Mouse (Mus musculus): ENCODE results near the gene Enpp7. TPM values are rescaled to one million over a fixed set of nuclear protein-coding genes. Genes with fewer than 3 reads are reported as not detected.

Gene Enpp7
- polyA plus RNA-seq, 1 experiment from 2014 or later, result not detected

DNA sequence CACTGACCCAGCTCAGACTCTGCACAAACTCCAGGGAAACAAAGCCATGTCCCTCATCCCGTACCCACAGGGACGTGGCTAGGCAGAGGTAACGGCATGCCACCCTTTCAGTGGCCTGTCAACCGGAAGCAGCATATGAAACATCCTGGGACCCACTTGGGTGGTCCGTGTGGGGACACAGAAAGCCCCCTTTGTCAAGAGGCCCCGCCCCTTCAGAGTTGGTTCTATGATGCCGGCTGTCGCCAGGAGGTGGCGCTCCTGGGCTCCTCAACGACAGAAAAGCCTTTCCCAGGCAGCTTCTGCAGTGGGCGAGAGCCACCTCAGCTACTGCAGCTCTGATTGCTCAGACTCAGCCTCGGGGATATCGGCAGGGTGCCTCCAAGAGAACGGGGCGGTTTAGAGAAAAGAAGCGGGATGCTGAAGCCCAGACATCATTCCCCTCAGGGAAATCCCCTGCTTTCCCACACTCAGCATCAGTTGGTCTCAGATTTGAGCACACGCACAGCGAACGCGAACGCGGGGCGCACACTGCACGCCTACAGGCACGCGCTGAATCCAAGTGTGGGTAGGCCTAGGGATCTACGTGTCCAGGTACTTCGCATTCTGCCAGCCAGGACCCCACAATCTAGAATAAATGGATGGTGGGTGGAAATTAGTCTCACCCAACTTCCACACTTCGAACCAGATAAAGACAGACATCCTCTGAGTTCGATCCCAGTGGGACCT, 10.7 kb downstream of the Enpp7 start:
- Histone ChIP-seq H3K4me3 (peak overlapping the region; percentile 22), H3K4me2 (peak overlapping the region; percentile 53), H3K4me1 (replicated peaks) (peaks cover 46% of the 10 kb centered on the region), H3K9ac (peak overlapping the region; percentile 61), H3K27me3 (peaks cover 4% of the 10 kb centered on the region), H3K27ac (replicated peaks) (peak overlapping the region; percentile 81), H3K9me3 (no peaks in the 10 kb centered on the region), H3K36me3 (no peaks in the 10 kb centered on the region)
- WGBS, result 7% methylated on average over 30 of the region's 30 CpGs
- peak; percentile 85 for ATAC-seq (ENCODE audit: low read depth)

DNA sequence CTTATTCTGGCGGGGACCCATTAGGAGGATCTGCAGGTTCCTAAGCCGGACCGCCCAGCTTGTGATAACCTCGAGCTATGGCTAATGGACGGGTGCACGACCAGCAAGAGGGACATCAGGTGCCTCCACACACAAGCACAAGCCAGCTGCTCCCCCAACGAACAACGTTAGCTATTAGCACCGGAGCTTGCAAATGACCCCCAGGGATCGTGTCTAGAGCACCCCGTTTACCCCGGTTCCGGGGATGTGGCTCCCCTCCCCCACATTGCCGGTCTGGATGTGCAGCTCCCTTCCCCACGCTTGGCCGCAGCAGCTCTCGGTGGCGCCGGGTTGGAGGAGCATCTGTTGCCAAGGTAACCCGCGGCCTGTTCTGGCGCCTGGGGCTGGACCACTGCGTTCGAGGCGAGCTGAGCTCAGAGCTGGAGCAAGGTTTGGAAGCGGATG, 11.4 kb downstream of the Enpp7 start:
- ATAC-seq (ENCODE audit: low read depth), result peak; percentile 58
- no peaks in the 10 kb centered on the region for H3K9me3 ChIP-seq
- peak overlapping the region; percentile 61 for H3K9ac ChIP-seq
- H3K4me1 ChIP-seq (replicated peaks), result peaks cover 44% of the 10 kb centered on the region
- peaks cover 4% of the 10 kb centered on the region for H3K27me3 ChIP-seq
- peak overlapping the region; percentile 22 for H3K4me3 ChIP-seq
- peak overlapping the region; percentile 81 for H3K27ac ChIP-seq (replicated peaks)
- no peaks in the 10 kb centered on the region for H3K36me3 ChIP-seq
- peak overlapping the region; percentile 53 for H3K4me2 ChIP-seq
- WGBS, result 2% methylated on average over 26 of the region's 26 CpGs

DNA sequence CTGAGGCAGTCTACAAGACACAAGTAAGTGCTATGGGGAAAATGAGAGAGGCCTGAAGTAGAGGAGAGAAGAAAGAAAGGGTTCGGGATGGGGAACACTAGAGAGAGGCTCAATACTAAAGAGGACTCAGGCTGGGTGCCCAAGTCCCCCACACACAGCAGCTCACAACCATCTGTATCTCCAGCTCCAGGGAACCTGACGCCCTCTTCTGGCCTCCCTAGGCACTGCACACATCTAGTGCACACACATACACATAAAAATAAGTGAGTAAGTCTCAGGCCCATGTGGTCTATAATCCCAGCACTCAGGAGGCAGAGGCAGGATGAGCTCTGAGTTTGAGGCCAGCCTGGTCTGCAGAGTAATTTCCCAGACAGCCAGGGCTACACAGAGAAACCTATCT, 12.9 kb downstream of the Enpp7 start:
- no peak overlapping the region for H3K27ac ChIP-seq (replicated peaks)
- no peak overlapping the region for H3K4me3 ChIP-seq
- no peaks in the 10 kb centered on the region for H3K9me3 ChIP-seq
- 77% methylated on average over 2 of the region's 2 CpGs for WGBS
- peaks cover 29% of the 10 kb centered on the region for H3K4me1 ChIP-seq (replicated peaks)
- H3K4me2 ChIP-seq, result no peak overlapping the region
- no peak for ATAC-seq (ENCODE audit: low read depth)
- no peaks in the 10 kb centered on the region for H3K36me3 ChIP-seq
- H3K9ac ChIP-seq, result no peak overlapping the region
- H3K27me3 ChIP-seq, result peaks cover 4% of the 10 kb centered on the region

DNA sequence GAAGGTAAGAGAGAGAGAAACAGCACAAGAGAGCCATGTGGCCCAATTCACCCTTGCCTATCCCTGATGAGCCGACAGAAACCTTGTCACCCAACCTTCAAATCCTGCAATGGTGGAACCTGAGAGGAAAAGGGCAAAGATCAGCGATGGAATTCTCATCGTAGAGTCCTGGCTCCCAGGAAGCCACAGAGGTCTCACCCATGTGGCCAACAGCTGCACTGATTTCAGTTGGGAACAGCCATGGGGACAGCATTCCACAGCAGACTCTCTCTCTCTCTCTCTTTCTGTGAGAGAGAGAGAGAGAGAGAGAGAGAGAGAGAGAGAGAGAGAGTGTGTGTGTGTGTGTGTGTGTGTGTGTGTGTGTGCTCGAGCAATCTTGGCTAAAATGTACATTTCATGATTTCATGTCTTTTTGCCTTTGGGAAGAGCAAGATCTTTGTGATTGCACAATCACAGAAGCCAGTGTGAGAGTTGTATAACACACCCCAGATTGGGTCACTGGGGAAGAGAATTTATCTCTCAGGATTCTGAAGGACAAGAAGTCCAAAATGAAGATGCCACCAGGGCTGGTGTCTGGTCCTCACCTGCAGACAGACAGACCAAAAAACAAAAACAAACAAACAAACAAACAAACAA, 13.6 kb downstream of the Enpp7 start:
- ATAC-seq (ENCODE audit: low read depth), result no peak
- no peaks in the 10 kb centered on the region; the same call in 1 of the 2 replicates for H3K27me3 ChIP-seq
- H3K4me3 ChIP-seq, result no peak overlapping the region
- H3K4me2 ChIP-seq, result no peak overlapping the region
- H3K27ac ChIP-seq (replicated peaks), result no peak overlapping the region
- no peak overlapping the region for H3K9ac ChIP-seq
- whole genome bisulfite sequencing, result 74% methylated on average over 4 of the region's 4 CpGs
- H3K9me3 ChIP-seq, result no peaks in the 10 kb centered on the region
- H3K4me1 ChIP-seq (replicated peaks), result peaks cover 25% of the 10 kb centered on the region
- H3K36me3 ChIP-seq, result no peaks in the 10 kb centered on the region

DNA sequence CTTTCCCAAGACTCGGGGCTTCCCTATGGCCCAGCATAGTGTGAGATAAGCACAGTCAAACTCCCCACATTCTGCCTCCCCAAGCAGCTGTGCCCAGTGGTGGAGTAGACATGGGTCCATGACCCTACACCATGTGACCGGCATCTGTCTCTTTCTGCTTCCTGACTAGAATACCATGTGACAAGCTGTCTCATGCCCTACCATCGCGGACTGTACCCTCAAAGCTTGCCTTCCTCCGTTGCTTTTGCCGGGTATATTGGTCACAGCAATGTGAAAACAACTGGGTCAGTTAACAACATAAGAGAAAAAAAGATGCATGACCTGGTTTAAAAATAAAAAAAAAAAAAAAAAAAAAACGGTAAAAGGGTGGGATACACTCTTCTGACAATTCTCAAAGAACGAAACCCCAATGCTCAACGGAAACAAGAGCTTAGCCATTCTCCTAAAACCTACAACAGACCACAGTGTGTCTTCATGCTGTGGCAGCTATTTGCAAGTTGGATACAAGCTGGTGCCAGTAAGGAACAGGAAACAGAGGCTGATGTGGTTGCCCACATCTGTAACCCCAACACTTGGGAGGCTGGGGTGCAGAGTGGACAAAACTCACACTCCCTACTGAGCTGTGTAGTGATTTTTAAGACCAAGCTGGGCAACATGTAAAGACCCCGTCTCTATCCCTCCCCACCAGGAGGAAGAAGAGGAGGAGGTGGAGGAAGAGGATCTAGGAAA, 17.7 kb downstream of the Enpp7 start:
- no peak for ATAC-seq (ENCODE audit: low read depth)
- no peak overlapping the region for H3K4me3 ChIP-seq
- no peak overlapping the region for H3K9ac ChIP-seq
- 87% methylated on average over 10 of the region's 10 CpGs for WGBS
- H3K9me3 ChIP-seq, result no peaks in the 10 kb centered on the region
- peaks cover 6% of the 10 kb centered on the region; the same call in 1 of the 2 replicates for H3K4me1 ChIP-seq (replicated peaks)
- H3K4me2 ChIP-seq, result no peak overlapping the region
- H3K27me3 ChIP-seq, result no peaks in the 10 kb centered on the region
- no peak overlapping the region for H3K27ac ChIP-seq (replicated peaks)
- no peaks in the 10 kb centered on the region for H3K36me3 ChIP-seq

DNA sequence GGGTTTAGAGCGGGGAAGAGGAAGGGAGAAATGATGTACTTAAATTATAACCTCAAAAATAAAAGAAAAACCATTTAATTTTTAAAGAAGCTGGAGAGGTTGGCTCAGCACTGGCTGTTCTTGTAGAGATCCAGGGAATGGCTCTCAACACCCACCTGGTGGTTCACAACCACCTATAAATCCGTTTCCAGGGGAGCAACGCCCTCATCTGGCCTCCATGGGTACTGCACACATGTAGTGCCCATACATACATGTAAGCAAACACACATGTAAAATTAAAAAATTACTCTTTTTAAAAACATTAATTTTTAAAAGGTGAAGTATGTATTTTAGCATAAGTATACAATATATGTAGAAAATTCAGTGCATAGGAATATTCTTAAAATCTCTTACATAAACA, 18.5 kb downstream of the Enpp7 start:
- H3K4me3 ChIP-seq, result no peak overlapping the region
- H3K27ac ChIP-seq (replicated peaks), result no peak overlapping the region
- no peak overlapping the region for H3K9ac ChIP-seq
- no peaks in the 10 kb centered on the region for H3K27me3 ChIP-seq
- H3K4me1 ChIP-seq (replicated peaks), result peaks cover 6% of the 10 kb centered on the region; the same call in 1 of the 2 replicates
- H3K36me3 ChIP-seq, result no peaks in the 10 kb centered on the region
- H3K4me2 ChIP-seq, result no peak overlapping the region
- no peak for ATAC-seq (ENCODE audit: low read depth)
- 75% methylated on average over 3 of the region's 3 CpGs for WGBS
- no peaks in the 10 kb centered on the region for H3K9me3 ChIP-seq

DNA sequence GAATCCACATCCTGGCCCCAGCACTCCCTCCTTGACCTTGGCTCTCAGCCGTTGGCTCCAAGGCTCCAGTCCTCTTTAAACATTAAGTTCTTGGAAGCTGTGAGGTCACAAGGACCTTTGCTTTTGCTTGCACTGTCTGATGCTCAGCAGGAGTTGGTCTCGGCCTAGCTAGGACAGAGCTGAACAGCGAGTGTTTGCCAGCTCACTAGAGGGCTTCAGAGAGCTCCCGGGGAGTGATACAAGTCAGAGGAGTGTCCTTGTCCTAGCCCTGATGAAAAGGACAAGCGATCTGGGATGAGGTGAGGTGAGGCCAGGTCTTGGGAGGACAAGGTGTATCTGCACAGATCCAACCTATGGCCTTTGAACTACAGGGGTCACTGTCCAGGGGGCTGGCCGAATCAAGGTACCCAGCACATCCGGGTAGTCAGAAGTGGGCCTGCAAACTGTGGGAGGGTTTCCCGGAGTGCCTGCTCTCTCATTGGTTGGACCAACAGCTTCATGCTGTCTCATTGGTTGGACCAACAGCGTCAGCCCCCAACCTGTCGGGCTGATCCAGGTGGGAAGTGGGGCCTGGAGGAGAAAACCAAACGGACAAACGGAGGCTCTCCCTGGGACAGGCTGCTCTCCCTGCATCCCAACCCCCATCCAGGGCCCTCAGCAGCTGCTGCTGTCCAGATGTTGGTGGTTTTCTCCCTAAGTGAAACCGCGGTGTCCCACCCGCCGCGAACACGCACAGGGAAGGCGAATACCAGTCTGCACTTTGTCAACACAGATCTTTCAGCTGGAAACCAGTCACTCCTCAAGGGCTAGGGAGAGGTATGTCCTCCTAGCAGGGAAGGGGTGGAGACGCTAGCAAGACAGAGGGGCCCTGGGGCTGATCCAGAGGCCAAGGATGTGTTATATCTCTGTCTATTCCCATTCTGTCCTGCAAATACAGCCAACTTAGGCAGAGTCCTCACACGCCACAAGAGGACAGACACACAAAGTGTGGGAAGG, 19.8 kb downstream of the Enpp7 start:
- H3K4me3 ChIP-seq, result peak overlapping the region; percentile 29
- H3K27ac ChIP-seq (replicated peaks), result no peak overlapping the region
- H3K27me3 ChIP-seq, result no peaks in the 10 kb centered on the region
- peak overlapping the region; percentile 47 for H3K4me2 ChIP-seq
- peaks cover 6% of the 10 kb centered on the region; the same call in 1 of the 2 replicates for H3K4me1 ChIP-seq (replicated peaks)
- H3K9me3 ChIP-seq, result no peaks in the 10 kb centered on the region
- ATAC-seq (ENCODE audit: low read depth), result no peak
- no peaks in the 10 kb centered on the region for H3K36me3 ChIP-seq
- WGBS, result 28% methylated on average over 21 of the region's 21 CpGs
- H3K9ac ChIP-seq, result no peak overlapping the region

DNA sequence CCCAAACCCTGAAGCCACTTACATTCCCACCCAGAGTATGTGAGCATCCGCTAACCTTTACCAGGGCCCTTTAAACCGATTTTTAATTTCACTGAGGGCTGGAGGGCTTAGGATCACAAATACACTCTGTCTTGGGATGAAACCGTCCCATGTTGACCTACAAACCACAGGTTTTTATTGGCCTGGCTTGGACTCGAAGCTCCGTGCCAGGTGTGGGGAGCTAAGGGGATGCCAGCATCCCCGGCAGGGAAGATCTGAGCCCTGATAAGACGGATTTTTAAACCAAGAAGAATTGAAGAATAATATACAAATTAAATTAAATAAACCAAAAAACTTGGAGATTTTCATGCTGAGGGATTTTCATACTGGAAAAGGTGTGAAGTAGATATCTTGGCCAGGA, 26.5 kb downstream of the Enpp7 start:
- Histone ChIP-seq H3K27me3 (no peaks in the 10 kb centered on the region), H3K4me2 (no peak overlapping the region), H3K4me1 (replicated peaks) (no peaks in the 10 kb centered on the region), H3K27ac (replicated peaks) (no peak overlapping the region), H3K9ac (no peak overlapping the region), H3K36me3 (no peaks in the 10 kb centered on the region), H3K9me3 (no peaks in the 10 kb centered on the region), H3K4me3 (no peak overlapping the region)
- no peak for ATAC-seq (ENCODE audit: low read depth)
- WGBS, result 84% methylated on average over 7 of the region's 7 CpGs

DNA sequence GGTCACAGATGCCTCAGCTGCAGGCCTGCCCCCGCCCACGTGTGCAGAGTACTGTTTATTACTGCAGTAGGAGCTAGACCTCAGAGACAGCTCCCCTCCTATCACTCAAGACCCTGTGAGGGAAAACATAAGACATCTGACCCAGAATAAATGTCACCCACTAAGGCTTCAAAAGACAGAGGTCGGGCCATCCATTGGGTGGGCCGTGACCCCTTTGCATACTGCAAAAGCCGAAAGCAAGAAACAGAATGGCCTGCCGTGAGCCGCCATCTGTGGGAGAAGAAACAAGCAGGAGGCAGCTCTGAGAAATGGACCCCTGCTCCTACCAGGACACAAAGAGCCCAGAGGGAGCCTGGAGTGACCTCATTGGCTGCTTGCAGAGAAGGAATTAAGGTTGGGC, 29.5 kb downstream of the Enpp7 start:
- no peak overlapping the region for H3K4me2 ChIP-seq
- H3K9ac ChIP-seq, result no peak overlapping the region
- H3K4me3 ChIP-seq, result no peak overlapping the region
- H3K27ac ChIP-seq (replicated peaks), result no peak overlapping the region
- H3K36me3 ChIP-seq, result no peaks in the 10 kb centered on the region
- no peaks in the 10 kb centered on the region for H3K9me3 ChIP-seq
- H3K4me1 ChIP-seq (replicated peaks), result peaks cover 6% of the 10 kb centered on the region; the same call in 1 of the 2 replicates
- peaks cover 16% of the 10 kb centered on the region for H3K27me3 ChIP-seq
- 23% methylated on average over 7 of the region's 7 CpGs for WGBS
- no peak for ATAC-seq (ENCODE audit: low read depth)

DNA sequence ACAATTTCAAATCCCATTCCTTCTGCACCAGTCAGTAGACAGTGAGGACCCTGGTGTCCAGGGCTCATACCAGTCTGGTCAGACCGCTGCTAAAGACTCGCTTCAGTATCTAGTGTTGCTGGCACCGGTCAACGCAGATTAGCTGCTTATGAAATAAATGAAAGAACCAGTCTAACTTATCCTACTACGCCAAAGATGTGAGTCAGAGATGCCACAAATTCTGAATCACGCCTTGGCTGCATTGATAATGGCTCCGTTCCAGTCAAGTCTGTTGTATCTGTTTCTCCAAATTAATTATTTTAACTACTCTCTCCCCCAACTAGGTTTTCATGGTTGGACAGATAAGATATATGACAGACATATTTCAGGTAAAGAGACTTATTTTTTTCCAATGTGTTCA, 33.2 kb downstream of the Enpp7 start:
- Histone ChIP-seq H3K4me2 (no peak overlapping the region), H3K9me3 (no peaks in the 10 kb centered on the region), H3K4me3 (no peak overlapping the region), H3K36me3 (peaks cover 3% of the 10 kb centered on the region; the same call in 1 of the 2 replicates), H3K4me1 (replicated peaks) (peaks cover 35% of the 10 kb centered on the region), H3K27me3 (peaks cover 16% of the 10 kb centered on the region), H3K27ac (replicated peaks) (no peak overlapping the region), H3K9ac (no peak overlapping the region)
- no peak for ATAC-seq (ENCODE audit: low read depth)
- WGBS, result 89% methylated on average over 7 of the region's 7 CpGs

DNA sequence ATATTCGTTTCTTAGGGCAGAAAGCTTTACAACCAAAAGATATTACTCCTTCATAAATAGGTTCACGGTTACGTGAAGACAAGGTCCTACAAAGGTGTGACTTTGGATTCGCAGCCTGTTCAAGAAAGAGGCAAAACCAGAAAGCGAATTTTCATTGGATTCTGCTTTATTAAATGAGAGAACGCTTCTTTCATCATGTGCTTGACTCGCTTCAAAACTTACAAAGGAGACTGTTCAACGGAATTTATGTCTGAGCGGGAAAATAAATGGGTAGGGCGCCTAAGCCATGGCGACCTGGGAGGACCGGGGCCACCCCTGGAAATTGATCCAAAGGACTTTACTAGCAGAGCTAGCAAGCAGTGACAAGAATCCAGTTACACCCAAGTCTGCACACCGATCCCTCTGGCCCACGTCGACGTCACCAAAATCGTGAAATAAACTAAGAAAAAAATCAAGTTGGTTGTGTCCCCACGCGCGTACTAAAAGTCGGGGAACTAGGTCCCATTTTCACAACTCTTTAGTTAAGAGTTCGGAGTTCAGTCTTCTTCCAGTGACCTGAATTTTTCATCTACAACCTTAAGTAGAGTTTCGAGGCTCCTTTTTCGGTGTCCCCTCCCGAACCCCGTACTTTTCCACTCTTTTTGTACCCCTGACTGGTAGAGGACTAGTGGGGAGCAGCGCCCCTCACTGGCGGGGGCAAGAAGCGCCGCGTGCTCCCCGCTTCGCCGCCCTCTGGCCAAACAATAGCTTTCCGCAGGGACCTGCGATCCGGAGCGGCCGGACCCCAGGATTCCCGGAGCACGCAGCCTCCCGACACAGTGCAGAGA, 34.3 kb downstream of the Enpp7 start:
- 5% methylated on average over 42 of the region's 42 CpGs for WGBS
- no peak for ATAC-seq (ENCODE audit: low read depth)
- Histone ChIP-seq H3K9ac (peak overlapping the region; percentile 95), H3K27ac (replicated peaks) (peak overlapping the region; percentile 93), H3K4me1 (replicated peaks) (peaks cover 45% of the 10 kb centered on the region), H3K27me3 (peaks cover 16% of the 10 kb centered on the region), H3K9me3 (no peaks in the 10 kb centered on the region), H3K36me3 (peaks cover 14% of the 10 kb centered on the region), H3K4me2 (peak overlapping the region; percentile 91), H3K4me3 (peak overlapping the region; percentile 77)

Measured in neural tube, embryonic 13.5 days (tissue).